ENCODE assay signal across 12 mouse cellular contexts in the genomic region with DNA sequence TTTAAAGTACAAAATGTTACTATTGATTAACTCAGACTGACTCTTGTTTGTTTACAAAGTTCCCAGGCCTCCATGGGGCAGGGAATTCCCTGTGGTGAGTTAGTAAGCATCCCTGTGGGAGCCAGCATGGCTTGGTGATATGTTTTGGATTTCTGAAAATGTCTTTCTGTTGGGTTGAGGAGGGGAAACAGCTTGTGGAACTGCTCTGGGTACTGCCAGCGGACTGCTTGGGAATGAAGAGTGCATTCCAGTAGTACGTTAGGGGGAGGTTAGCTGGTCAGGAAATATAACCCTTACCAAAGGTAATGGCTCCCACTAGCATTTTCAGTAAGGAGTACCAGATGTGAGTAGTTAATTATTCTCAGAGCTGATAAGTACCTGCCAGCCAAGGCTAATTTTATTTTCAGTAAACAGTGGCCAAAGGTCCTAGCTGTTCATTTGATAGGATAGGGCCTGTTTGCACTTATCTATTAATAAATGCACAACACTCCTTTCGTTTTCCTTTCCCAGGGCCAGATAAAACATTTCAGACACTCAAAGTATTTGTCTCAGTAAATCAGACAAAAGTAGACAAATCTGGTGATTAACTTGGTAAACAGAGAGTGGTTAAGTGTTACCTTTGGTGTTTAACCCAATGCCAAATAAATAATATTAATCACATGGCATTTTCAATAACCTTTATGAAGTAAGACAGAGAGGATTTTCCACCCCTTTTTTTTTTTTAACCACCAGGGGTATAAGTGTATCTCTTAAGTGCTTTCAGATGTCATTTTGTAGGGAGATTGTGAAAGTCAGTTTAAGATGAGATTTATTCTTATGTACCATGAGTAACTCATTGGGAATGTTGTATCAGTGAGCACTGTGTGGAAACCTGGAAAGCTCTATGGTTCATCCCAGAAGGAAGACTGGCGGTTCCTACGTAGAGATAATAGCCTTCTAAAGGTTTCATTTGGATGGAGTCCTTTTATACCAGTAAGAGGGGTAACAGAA.
DNase-seq lines count a peak whose midpoint lies in the region; ATAC-seq and TF ChIP-seq lines count a peak whose summit lies in the region.
"Had no signal": no experiment of that assay in that cellular context is flagged by ENCODE, and none has a peak within 500 bp of the region (broad histone marks: within the 10 kb centered on the region; RNA-seq: fewer than 3 reads in every experiment).

No protein-coding gene starts in this region.

- no peak for TF ChIP-seq CTCF in heart, adult 2 months (IDR thresholded peaks at IDR 0.05)
- no peak for TF ChIP-seq CTCF in intestine, postnatal 0 days (IDR thresholded peaks at IDR 0.05; ENCODE audit: low read depth)

- TF ChIP-seq EP300 in heart, adult 2 months (IDR thresholded peaks at IDR 0.05; ENCODE audit: insufficient read depth, low read depth, low read length), result no peak

- peak overlapping the region; percentile 70 for H3K27ac ChIP-seq in heart, adult 2 months
- no peak overlapping the region for H3K27ac ChIP-seq in heart, embryonic 11.5 days (ENCODE audit: low read depth, low read length)
- peak overlapping the region; percentile 78 for H3K27ac ChIP-seq in embryonic facial prominence, embryonic 10.5 days (replicated peaks)
- H3K27ac ChIP-seq in intestine, postnatal 0 days (ENCODE audit: low read depth, low read length), result peak overlapping the region; percentile 58; the same call in 1 of the 2 replicates
- peak overlapping the region; percentile 67 for H3K27ac ChIP-seq in liver, embryonic 15.5 days (replicated peaks)
- H3K27ac ChIP-seq in hindbrain, embryonic 13.5 days, result no peak overlapping the region
- H3K27ac ChIP-seq: hindbrain, embryonic 15.5 days had no signal

- H3K4me2 ChIP-seq in heart, embryonic 11.5 days, result no peak overlapping the region
- H3K4me2 ChIP-seq in intestine, postnatal 0 days (replicated peaks; ENCODE audit: low read depth), result no peak overlapping the region
- H3K4me2 ChIP-seq in liver, embryonic 15.5 days, result no peak overlapping the region
- H3K4me2 ChIP-seq in hindbrain, embryonic 13.5 days, result no peak overlapping the region
- H3K4me2 ChIP-seq: hindbrain, embryonic 15.5 days; midbrain, embryonic 12.5 days had no signal

- no peaks in the 10 kb centered on the region for H3K9me3 ChIP-seq in heart, embryonic 11.5 days (replicated peaks; ENCODE audit: control insufficient read depth, low read length)
- peaks cover 7% of the 10 kb centered on the region for H3K9me3 ChIP-seq in embryonic facial prominence, embryonic 10.5 days
- no peaks in the 10 kb centered on the region for H3K9me3 ChIP-seq in intestine, postnatal 0 days (ENCODE audit: control insufficient read depth)
- H3K9me3 ChIP-seq in liver, embryonic 15.5 days (replicated peaks), result no peaks in the 10 kb centered on the region
- no peaks in the 10 kb centered on the region for H3K9me3 ChIP-seq in hindbrain, embryonic 13.5 days
- H3K9me3 ChIP-seq: hindbrain, embryonic 15.5 days; midbrain, embryonic 12.5 days had no signal

- peaks cover 4% of the 10 kb centered on the region for H3K4me1 ChIP-seq in heart, adult 2 months (ENCODE audit: control insufficient read depth, insufficient read depth, low read length)
- peaks cover 18% of the 10 kb centered on the region for H3K4me1 ChIP-seq in heart, embryonic 11.5 days (ENCODE audit: control insufficient read depth, insufficient read depth, low read length)
- H3K4me1 ChIP-seq in embryonic facial prominence, embryonic 10.5 days, result peaks cover 69% of the 10 kb centered on the region
- H3K4me1 ChIP-seq in intestine, postnatal 0 days (replicated peaks; ENCODE audit: control insufficient read depth, insufficient read depth, low read length), result peaks cover 8% of the 10 kb centered on the region
- no peaks in the 10 kb centered on the region for H3K4me1 ChIP-seq in liver, embryonic 15.5 days (replicated peaks)
- peaks cover 21% of the 10 kb centered on the region for H3K4me1 ChIP-seq in hindbrain, embryonic 13.5 days (replicated peaks)

- H3K79me2 ChIP-seq in heart, adult 2 months (replicated peaks; ENCODE audit: control insufficient read depth, insufficient read depth, low read length), result no peaks in the 10 kb centered on the region

- intact Hi-C loops in heart, adult 2 months (cut with DNase I), result loop anchor here (5.0 kb wide), 1 partner anchor 65 kb away; no protein-coding TSS in a partner anchor
- intact Hi-C loops in left cerebral cortex, postnatal 25 days (cut with DNase I), result no loop called here

- no peaks in the 10 kb centered on the region for H3K27me3 ChIP-seq in heart, adult 2 months (ENCODE audit: control insufficient read depth, insufficient read depth, low read length)
- no peaks in the 10 kb centered on the region for H3K27me3 ChIP-seq in heart, embryonic 11.5 days (ENCODE audit: control insufficient read depth, insufficient read depth, low read length)
- no peaks in the 10 kb centered on the region for H3K27me3 ChIP-seq in embryonic facial prominence, embryonic 10.5 days (replicated peaks; ENCODE audit: low read depth, poor library complexity, severe bottlenecking)
- H3K27me3 ChIP-seq in intestine, postnatal 0 days (replicated peaks; ENCODE audit: control insufficient read depth, insufficient read depth, low read length), result no peaks in the 10 kb centered on the region
- no peaks in the 10 kb centered on the region for H3K27me3 ChIP-seq in liver, embryonic 15.5 days
- peaks cover 4% of the 10 kb centered on the region; the same call in 1 of the 2 replicates for H3K27me3 ChIP-seq in hindbrain, embryonic 13.5 days
- H3K27me3 ChIP-seq: hindbrain, embryonic 15.5 days had no signal

- peak in 1 of 2 experiments; percentile 15 for DNase-seq in heart, adult 2 months
- DNase-seq in embryonic facial prominence, embryonic 10.5 days (ENCODE audit: low spot score), result peak; percentile 40
- no peak for DNase-seq in left cerebral cortex, postnatal 25 days (ENCODE audit: low spot score in 2 of 2)
- no peak for DNase-seq in adrenal gland, postnatal 10 days
- DNase-seq: adrenal gland, adult 8-10 months had no signal

- no peak overlapping the region for H3K4me3 ChIP-seq in heart, adult 2 months
- H3K4me3 ChIP-seq in heart, embryonic 11.5 days (ENCODE audit: low read depth, low read length), result no peak overlapping the region
- no peak overlapping the region for H3K4me3 ChIP-seq in embryonic facial prominence, embryonic 10.5 days
- no peak overlapping the region for H3K4me3 ChIP-seq in intestine, postnatal 0 days (ENCODE audit: low read depth, low read length)
- no peak overlapping the region for H3K4me3 ChIP-seq in liver, embryonic 15.5 days (replicated peaks)
- H3K4me3 ChIP-seq in hindbrain, embryonic 13.5 days, result no peak overlapping the region
- H3K4me3 ChIP-seq: hindbrain, embryonic 15.5 days; midbrain, embryonic 12.5 days had no signal

- no peak overlapping the region for H3K9ac ChIP-seq in heart, adult 2 months (ENCODE audit: low read depth, low read length)
- no peak overlapping the region for H3K9ac ChIP-seq in heart, embryonic 11.5 days (ENCODE audit: low read depth, low read length)
- no peak overlapping the region for H3K9ac ChIP-seq in intestine, postnatal 0 days (ENCODE audit: low read depth, low read length)
- H3K9ac ChIP-seq in liver, embryonic 15.5 days, result no peak overlapping the region
- no peak overlapping the region for H3K9ac ChIP-seq in hindbrain, embryonic 13.5 days
- H3K9ac ChIP-seq: hindbrain, embryonic 15.5 days; midbrain, embryonic 12.5 days had no signal

- H3K36me3 ChIP-seq in heart, adult 2 months (ENCODE audit: control insufficient read depth, insufficient read depth, low read length), result peaks cover 8% of the 10 kb centered on the region
- H3K36me3 ChIP-seq in heart, embryonic 11.5 days (ENCODE audit: control insufficient read depth, insufficient read depth, low read length), result no peaks in the 10 kb centered on the region
- H3K36me3 ChIP-seq in embryonic facial prominence, embryonic 10.5 days (replicated peaks), result peaks cover 6% of the 10 kb centered on the region; the same call in 1 of the 2 replicates
- no peaks in the 10 kb centered on the region for H3K36me3 ChIP-seq in intestine, postnatal 0 days (ENCODE audit: control insufficient read depth, insufficient read depth)
- H3K36me3 ChIP-seq in liver, embryonic 15.5 days (replicated peaks), result no peaks in the 10 kb centered on the region
- peaks cover 3% of the 10 kb centered on the region; the same call in 1 of the 2 replicates for H3K36me3 ChIP-seq in hindbrain, embryonic 13.5 days
- H3K36me3 ChIP-seq: hindbrain, embryonic 15.5 days; midbrain, embryonic 12.5 days had no signal

- no peak for TF ChIP-seq POLR2A in heart, adult 2 months (IDR thresholded peaks at IDR 0.05; ENCODE audit: insufficient read depth, low read depth, low read length)

- WGBS in heart, adult 2 months, result 43% methylated on average over 5 of the region's 5 CpGs
- 47% methylated on average over 5 of the region's 5 CpGs for WGBS in heart, embryonic 11.5 days (ENCODE audit: insufficient replicate concordance)
- WGBS in embryonic facial prominence, embryonic 10.5 days, result 50% methylated on average over 5 of the region's 5 CpGs
- 27% methylated on average over 5 of the region's 5 CpGs for WGBS in intestine, postnatal 0 days
- WGBS in liver, embryonic 15.5 days (ENCODE audit: insufficient replicate concordance), result 63% methylated on average over 5 of the region's 5 CpGs
- WGBS in hindbrain, embryonic 13.5 days, result 85% methylated on average over 5 of the region's 5 CpGs

- ATAC-seq in heart, embryonic 11.5 days (replicated peaks; ENCODE audit: insufficient number of reproducible peaks, low FRiP score, low TSS enrichment), result no peak
- ATAC-seq in intestine, postnatal 0 days, result peak; percentile 76
- peak; percentile 70 for ATAC-seq in liver, embryonic 15.5 days (ENCODE audit: insufficient read depth)
- ATAC-seq in hindbrain, embryonic 13.5 days (ENCODE audit: low FRiP score), result no peak
- ATAC-seq: CD4-positive, CD25-positive, alpha-beta regulatory T cell, adult 4 months had no signal

Comparison
In these comparisons a context has a peak if more than half of its experiments do, and no peak if none do; other contexts are left out.
1. H3K27ac ChIP-seq: peak in heart, adult 2 months (single experiment), embryonic facial prominence, embryonic 10.5 days (single experiment), intestine, postnatal 0 days (single experiment) and liver, embryonic 15.5 days (single experiment); none in heart, embryonic 11.5 days (single experiment) and hindbrain, embryonic 13.5 days (single experiment).
2. ATAC-seq: peak in intestine, postnatal 0 days (single experiment) and liver, embryonic 15.5 days (single experiment); none in heart, embryonic 11.5 days (single experiment) and hindbrain, embryonic 13.5 days (single experiment).